Mouse (Mus musculus) small intestine, adult 2 months (tissue): ENCODE results near the gene Il17d.

Experiments
- CTCF ChIP-seq: fragments of 200-500 bp; IDR thresholded peaks from 2 replicates; pipeline ENCODE4 v1.5.1; 2012; ENCODE audit warnings: low read depth, mild to moderate bottlenecking, control low read depth, inconsistent platforms, low read length, moderate library complexity, mixed read lengths; ENCODE audit not compliant: insufficient replicate concordance, insufficient read length; ENCODE audit errors: extremely low read depth
- POLR2A ChIP-seq: fragments of 200-500 bp; IDR thresholded peaks from 2 replicates; pipeline ENCODE4 v1.6.1; 2012; ENCODE audit warnings: low read depth, mild to moderate bottlenecking, control low read depth, inconsistent platforms, low read length, moderate library complexity

- no peak for TF ChIP-seq CTCF
- no peak for TF ChIP-seq POLR2A
These were observed 815 bp upstream of the Il17d start for GRCm38 (mm10) chr14:57523762-57524161.
